Mouse (Mus musculus): ENCODE measurements around the gene Lrrn4cl. TPM values are rescaled to one million over a fixed set of nuclear protein-coding genes. Genes with fewer than 3 reads are reported as not detected.
"Not testable (repeated sequence)": the region's sequence is repeated elsewhere in the genome, so short reads cannot be mapped to it uniquely, and the experiment has no call there.

The Lrrn4cl gene
- polyA plus RNA-seq, 1 experiment from 2014 or later, result 0.56 TPM

GRCm38 (mm10) chr19:8839908-8840791 lies 10.4 kb upstream of the Lrrn4cl start:
- no peak for ATAC-seq (ENCODE audit: low FRiP score, low read depth)
- H3K4me1 ChIP-seq, result peaks cover 32% of the 10 kb centered on the region
- no peaks in the 10 kb centered on the region for H3K9me3 ChIP-seq
- peak overlapping the region; percentile 75 for H3K4me2 ChIP-seq (replicated peaks)
- WGBS, result 21% methylated on average over 29 of the region's 29 CpGs
- H3K27ac ChIP-seq, result 0 out of 2 replicates have a peak overlapping the region, but pooled peaks have one; percentile 37
- no peaks in the 10 kb centered on the region for H3K27me3 ChIP-seq (replicated peaks)
- peak overlapping the region; percentile 64 for H3K9ac ChIP-seq
- peak overlapping the region; percentile 52 for H3K4me3 ChIP-seq
- H3K36me3 ChIP-seq, result peaks cover 18% of the 10 kb centered on the region

DNA sequence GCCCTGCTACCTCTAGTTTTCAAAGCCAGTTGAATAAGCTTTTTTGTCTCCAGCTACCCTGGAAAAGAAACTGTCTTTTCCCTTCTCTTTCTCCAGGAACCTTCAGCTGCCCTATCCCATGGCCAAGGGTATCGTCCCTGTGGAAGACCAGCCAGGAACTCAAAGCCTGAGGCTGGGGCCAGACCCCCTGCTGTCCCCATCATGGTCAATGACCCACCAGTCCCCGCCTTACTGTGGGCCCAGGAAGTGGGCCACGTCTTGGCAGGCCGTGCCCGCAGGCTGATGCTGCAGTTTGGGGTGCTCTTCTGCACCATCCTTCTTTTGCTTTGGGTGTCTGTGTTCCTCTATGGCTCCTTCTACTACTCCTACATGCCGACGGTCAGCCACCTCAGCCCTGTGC lies 9.6 kb upstream of the Lrrn4cl start:
- Histone ChIP-seq H3K4me2 (replicated peaks) (peak overlapping the region; percentile 75), H3K36me3 (peaks cover 18% of the 10 kb centered on the region), H3K4me1 (peaks cover 32% of the 10 kb centered on the region), H3K4me3 (peak overlapping the region; percentile 52), H3K27ac (no peak overlapping the region), H3K27me3 (replicated peaks) (no peaks in the 10 kb centered on the region), H3K9ac (peak overlapping the region; percentile 64), H3K9me3 (no peaks in the 10 kb centered on the region)
- whole genome bisulfite sequencing, result 92% methylated on average over 7 of the region's 7 CpGs
- no peak for ATAC-seq (ENCODE audit: low FRiP score, low read depth)

DNA sequence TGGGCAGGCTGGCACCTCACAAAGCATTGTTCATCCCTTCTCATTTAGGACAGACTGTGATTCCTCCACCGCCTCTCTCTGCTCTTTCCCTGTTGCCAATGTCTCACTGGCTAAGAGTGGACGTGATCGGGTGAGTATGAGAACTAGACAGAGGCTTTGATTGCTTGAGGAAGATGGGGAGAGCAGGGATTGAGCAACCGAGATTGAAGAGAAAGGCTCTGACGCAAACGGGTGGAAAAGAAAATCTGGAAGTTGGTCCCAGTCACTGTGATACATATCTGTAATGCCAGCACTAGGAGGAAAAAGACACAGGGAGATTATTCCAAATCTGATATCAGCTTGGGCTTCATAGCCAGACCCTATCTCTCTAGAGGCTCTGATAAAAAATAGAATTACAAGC lies 7.6 kb upstream of the Lrrn4cl start:
- Histone ChIP-seq H3K9me3 (no peaks in the 10 kb centered on the region), H3K4me1 (peaks cover 32% of the 10 kb centered on the region), H3K27ac (no peak overlapping the region), H3K4me2 (replicated peaks) (no peak overlapping the region), H3K9ac (no peak overlapping the region), H3K36me3 (peaks cover 34% of the 10 kb centered on the region), H3K27me3 (replicated peaks) (no peaks in the 10 kb centered on the region), H3K4me3 (no peak overlapping the region)
- 92% methylated on average over 6 of the region's 6 CpGs for WGBS
- ATAC-seq (ENCODE audit: low FRiP score, low read depth), result no peak

DNA sequence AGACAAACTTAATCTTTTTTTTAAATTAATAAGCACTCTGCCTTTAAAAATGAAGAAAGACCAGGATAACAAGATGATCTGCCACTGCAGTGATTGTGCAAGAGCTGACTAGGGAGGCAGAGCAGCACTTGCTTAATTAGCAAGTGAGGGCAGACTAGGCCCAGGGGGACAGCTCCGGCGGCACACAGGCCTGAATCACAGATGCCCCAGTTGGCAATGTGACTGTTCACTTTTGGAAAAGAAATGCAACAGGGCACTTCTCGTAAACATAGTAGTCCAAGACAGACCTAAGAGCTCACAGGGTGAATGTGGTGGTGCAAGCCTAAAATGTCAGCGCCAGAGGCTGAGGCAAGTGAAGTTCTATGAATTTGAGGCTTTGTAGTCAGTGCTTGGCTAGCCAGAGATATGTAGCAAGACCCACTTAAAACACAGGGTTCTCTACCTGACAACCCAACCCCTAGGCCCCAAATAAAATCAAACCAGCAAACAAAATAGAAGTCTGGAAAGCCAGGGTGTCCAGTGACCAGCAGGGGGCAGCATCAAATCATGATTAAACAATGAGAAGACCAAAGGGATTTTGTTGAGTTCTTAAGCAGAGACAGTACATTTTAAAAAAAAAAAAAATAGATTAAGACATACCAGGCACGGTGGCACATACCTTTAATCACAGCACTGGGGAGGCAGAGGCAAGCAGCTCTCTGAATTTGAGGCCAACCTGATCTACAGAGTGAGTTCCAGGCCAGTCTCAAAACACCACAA lies 6.0 kb upstream of the Lrrn4cl start:
- Histone ChIP-seq H3K27ac (no peak overlapping the region), H3K9ac (no peak overlapping the region), H3K9me3 (no peaks in the 10 kb centered on the region), H3K4me3 (no peak overlapping the region), H3K36me3 (peaks cover 46% of the 10 kb centered on the region), H3K4me1 (peaks cover 18% of the 10 kb centered on the region), H3K4me2 (replicated peaks) (no peak overlapping the region), H3K27me3 (replicated peaks) (no peaks in the 10 kb centered on the region)
- WGBS, result 71% methylated on average over 5 of the region's 5 CpGs
- ATAC-seq (ENCODE audit: low FRiP score, low read depth), result no peak

DNA sequence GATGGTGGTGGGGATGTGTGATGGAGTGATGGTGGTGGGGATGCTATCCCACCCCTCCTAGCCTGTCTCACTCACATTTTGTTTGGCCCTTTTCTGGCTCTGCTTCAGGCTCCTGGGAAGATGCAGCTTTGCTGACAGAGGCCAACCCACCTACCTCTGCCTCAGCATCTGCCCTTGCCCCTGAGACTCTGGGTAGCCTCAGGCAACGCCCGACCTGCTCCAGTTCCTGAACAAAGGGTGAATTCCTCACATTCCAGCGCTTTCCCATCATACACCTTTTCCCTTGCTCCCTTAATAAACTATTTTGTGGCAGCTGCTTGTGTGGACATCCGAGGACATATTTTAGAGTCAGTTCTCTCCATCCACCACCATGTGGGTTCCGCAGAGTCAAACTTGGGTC lies 2.2 kb upstream of the Lrrn4cl start:
- no peak overlapping the region for H3K4me2 ChIP-seq (replicated peaks)

GRCm38 (mm10) chr19:8851639-8852038 lies 1.1 kb downstream of the Lrrn4cl start:
- ATAC-seq (ENCODE audit: low FRiP score, low read depth), result no peak
- Histone ChIP-seq H3K27me3 (replicated peaks) (no peaks in the 10 kb centered on the region; the same call in 1 of the 2 replicates), H3K36me3 (peaks cover 25% of the 10 kb centered on the region), H3K9me3 (no peaks in the 10 kb centered on the region), H3K9ac (no peak overlapping the region), H3K4me3 (no peak overlapping the region), H3K4me2 (replicated peaks) (no peak overlapping the region), H3K27ac (no peak overlapping the region), H3K4me1 (no peaks in the 10 kb centered on the region)
- WGBS, result 54% methylated on average over 7 of the region's 7 CpGs

More for the DNA sequence above, 2.2 kb upstream of the Lrrn4cl start:
- H3K27ac ChIP-seq, result no peak overlapping the region
- ATAC-seq (ENCODE audit: low FRiP score, low read depth), result no peak
- H3K27me3 ChIP-seq (replicated peaks), result no peaks in the 10 kb centered on the region; the same call in 1 of the 2 replicates
- no peak overlapping the region for H3K4me3 ChIP-seq
- H3K4me1 ChIP-seq, result no peaks in the 10 kb centered on the region
- no peaks in the 10 kb centered on the region for H3K9me3 ChIP-seq
- H3K9ac ChIP-seq, result no peak overlapping the region
- WGBS, result 93% methylated on average over 5 of the region's 5 CpGs
- H3K36me3 ChIP-seq, result peaks cover 35% of the 10 kb centered on the region

GRCm38 (mm10) chr19:8852236-8852928 lies 1.8 kb downstream of the Lrrn4cl start:
- Histone ChIP-seq H3K9ac (no peak overlapping the region), H3K4me1 (no peaks in the 10 kb centered on the region), H3K9me3 (no peaks in the 10 kb centered on the region), H3K4me3 (no peak overlapping the region), H3K36me3 (peaks cover 17% of the 10 kb centered on the region), H3K27me3 (replicated peaks) (no peaks in the 10 kb centered on the region; the same call in 1 of the 2 replicates), H3K4me2 (replicated peaks) (no peak overlapping the region), H3K27ac (no peak overlapping the region)
- no peak for ATAC-seq (ENCODE audit: low FRiP score, low read depth)
- 63% methylated on average over 10 of the region's 10 CpGs for WGBS

- no peaks in the 10 kb centered on the region; the same call in 1 of the 2 replicates for H3K27me3 ChIP-seq (replicated peaks)
- H3K9ac ChIP-seq, result no peak overlapping the region
- no peaks in the 10 kb centered on the region for H3K4me1 ChIP-seq
- no peak for ATAC-seq (ENCODE audit: low FRiP score, low read depth)
- H3K4me3 ChIP-seq, result no peak overlapping the region
- no peak overlapping the region for H3K27ac ChIP-seq
- H3K9me3 ChIP-seq, result no peaks in the 10 kb centered on the region
- no peak overlapping the region for H3K4me2 ChIP-seq (replicated peaks)
- WGBS, result 82% methylated on average over 3 of the region's 3 CpGs
- peaks cover 11% of the 10 kb centered on the region; the same call in 1 of the 2 replicates for H3K36me3 ChIP-seq
Measured at GRCm38 (mm10) chr19:8853117-8853516, 2.5 kb downstream of the Lrrn4cl start.

DNA sequence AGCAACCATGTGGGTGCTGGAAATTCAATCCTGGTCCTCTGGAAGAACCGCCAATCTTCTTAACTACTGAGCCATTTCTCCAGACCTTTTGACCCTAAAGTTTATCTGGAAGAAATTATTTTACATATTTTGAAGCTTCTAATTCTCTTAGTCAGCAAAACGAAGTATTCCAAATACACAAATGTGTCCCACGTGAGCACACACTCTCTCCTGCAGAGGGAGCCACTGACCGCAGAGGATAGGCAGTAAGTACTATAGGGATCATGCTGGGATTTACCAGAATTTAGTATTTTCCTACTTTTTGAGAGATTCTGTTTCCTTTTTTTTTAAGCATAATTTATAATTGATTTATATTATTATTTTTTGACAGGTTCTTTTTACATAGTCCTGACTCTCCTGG lies 7.1 kb downstream of the Lrrn4cl start:
- Histone ChIP-seq H3K27me3 (replicated peaks) (no peaks in the 10 kb centered on the region), H3K4me1 (no peaks in the 10 kb centered on the region), H3K27ac (no peak overlapping the region), H3K36me3 (no peaks in the 10 kb centered on the region), H3K4me3 (no peak overlapping the region), H3K9me3 (no peaks in the 10 kb centered on the region), H3K4me2 (replicated peaks) (no peak overlapping the region), H3K9ac (no peak overlapping the region)
- no peak for ATAC-seq (ENCODE audit: low FRiP score, low read depth)
- 40% methylated on average over 4 of the region's 4 CpGs for WGBS

- Histone ChIP-seq H3K27me3 (replicated peaks) (no peaks in the 10 kb centered on the region), H3K27ac (no peak overlapping the region), H3K4me2 (replicated peaks) (no peak overlapping the region), H3K4me3 (no peak overlapping the region), H3K36me3 (no peaks in the 10 kb centered on the region), H3K4me1 (no peaks in the 10 kb centered on the region), H3K9ac (no peak overlapping the region), H3K9me3 (no peaks in the 10 kb centered on the region)
- ATAC-seq (ENCODE audit: low FRiP score, low read depth), result no peak
- WGBS, result 24% methylated on average over 1 of the region's 1 CpGs
Measured at GRCm38 (mm10) chr19:8859018-8859417, 8.4 kb downstream of the Lrrn4cl start.

- Histone ChIP-seq H3K27me3 (replicated peaks) (no peaks in the 10 kb centered on the region), H3K4me3 (no peak overlapping the region), H3K4me2 (replicated peaks) (no peak overlapping the region), H3K27ac (no peak overlapping the region), H3K9ac (no peak overlapping the region), H3K4me1 (no peaks in the 10 kb centered on the region), H3K9me3 (no peaks in the 10 kb centered on the region), H3K36me3 (no peaks in the 10 kb centered on the region)
- WGBS, result 82% methylated on average over 6 of the region's 6 CpGs
- no peak for ATAC-seq (ENCODE audit: low FRiP score, low read depth)
Measured at GRCm38 (mm10) chr19:8864265-8864664, 13.7 kb downstream of the Lrrn4cl start.

- H3K27ac ChIP-seq; H3K4me1 ChIP-seq; ATAC-seq (ENCODE audit: low FRiP score, low read depth); H3K9me3 ChIP-seq; H3K27me3 ChIP-seq (replicated peaks); H3K9ac ChIP-seq: not testable (repeated sequence)
- H3K4me3 ChIP-seq, result peak overlapping the region; percentile 79; the same call in 1 of the 2 replicates
- peak overlapping the region; percentile 92 for H3K4me2 ChIP-seq (replicated peaks)
- 70% methylated on average over 3 of the region's 3 CpGs for WGBS
- peaks cover 22% of the 10 kb centered on the region for H3K36me3 ChIP-seq
Measured at GRCm38 (mm10) chr19:8870381-8870780, 19.8 kb downstream of the Lrrn4cl start.
